Mouse (Mus musculus) small intestine, adult 2 months (tissue): Measurements from ENCODE around the gene Nadsyn1. TPM values are rescaled to one million over a fixed set of nuclear protein-coding genes. Genes with fewer than 3 reads are reported as not detected.
A peak's percentile ranks its signal among the peaks of the same experiment; 100 is the strongest.

Source experiments
- H3K27ac ChIP-seq: fragments of 200-500 bp; 2 replicates; pipeline ENCODE4 v1.5.1; 2012; ENCODE audit warnings: low read depth, low read length, control low read depth, inconsistent platforms; ENCODE audit not compliant: insufficient read depth
- H3K27me3 ChIP-seq: fragments of 200-500 bp; 2 replicates; pipeline ENCODE4 v1.6.1; 2012; ENCODE audit warnings: mild to moderate bottlenecking, moderate library complexity, low read length, inconsistent platforms; ENCODE audit not compliant: control insufficient read depth, insufficient read depth
- H3K36me3 ChIP-seq: fragments of 200-500 bp; 2 replicates; pipeline ENCODE4 v1.6.1; 2012; ENCODE audit warnings: mild to moderate bottlenecking, low read length, control low read depth, inconsistent platforms; ENCODE audit not compliant: control insufficient read depth, insufficient read depth
- H3K4me1 ChIP-seq: fragments of 200-500 bp; 2 replicates; pipeline ENCODE4 v1.6.1; 2012; ENCODE audit warnings: low read length, inconsistent platforms, mixed read lengths; ENCODE audit not compliant: control insufficient read depth, insufficient read depth, insufficient read length
- H3K4me3 ChIP-seq: fragments of 200-500 bp; 2 replicates; pipeline ENCODE4 v1.5.1; 2012; ENCODE audit warnings: low read depth, mild to moderate bottlenecking, control low read depth, inconsistent platforms, low read length, moderate library complexity
- CTCF ChIP-seq: fragments of 200-500 bp; IDR thresholded peaks from 2 replicates; pipeline ENCODE4 v1.5.1; 2012; ENCODE audit warnings: low read depth, mild to moderate bottlenecking, control low read depth, inconsistent platforms, low read length, moderate library complexity, mixed read lengths; ENCODE audit not compliant: insufficient replicate concordance, insufficient read length; ENCODE audit errors: extremely low read depth
- POLR2A ChIP-seq: fragments of 200-500 bp; IDR thresholded peaks from 2 replicates; pipeline ENCODE4 v1.6.1; 2012; ENCODE audit warnings: low read depth, mild to moderate bottlenecking, control low read depth, inconsistent platforms, low read length, moderate library complexity
- WGBS: fragments of 180-500 bp; shearing (Covaris S2); methylation state at CpG from one replicate; pipeline ENCODE4 v1.1.7; 2018; 5-methylcytosine and 5-hydroxymethylcytosine counted together
- polyA plus RNA-seq: library from polyadenylated mRNA; depleted of rRNA; stranded (reverse); fragments of >200 nt; gene quantifications from 2 replicates; pipeline ENCODE4 v1.2.3, GENCODE M21; 2012

The Nadsyn1 gene
- polyA plus RNA-seq, 1 experiment, result 55.4 TPM

GRCm38 (mm10) chr7:143783996-143784829, 38.4 kb downstream of the Nadsyn1 start, which contains the start of gene Mrgpre:
Mrgpre (minus strand) TSS chr7:143784500.
- WGBS, result 3% methylated on average over 21 of the region's 21 CpGs
- peaks cover 21% of the 10 kb centered on the region for H3K4me1 ChIP-seq
- peak within 1 kb of the TSS; percentile 66 for H3K4me3 ChIP-seq
- no peaks in the 10 kb centered on the region for H3K27me3 ChIP-seq
- TF ChIP-seq POLR2A, result peak; percentile 25; the same call in 1 of the 2 replicates
- TF ChIP-seq CTCF, result no peak
- peak within 1 kb of the TSS; percentile 29 for H3K27ac ChIP-seq
- H3K36me3 ChIP-seq, result no peaks in the 10 kb centered on the region

- peak overlapping the region; percentile 66 for H3K4me3 ChIP-seq
- H3K27ac ChIP-seq, result peak overlapping the region; percentile 6; the same call in 1 of the 2 replicates
- no peaks in the 10 kb centered on the region for H3K36me3 ChIP-seq
- H3K4me1 ChIP-seq, result peaks cover 23% of the 10 kb centered on the region
- no peak for TF ChIP-seq CTCF
- no peak for TF ChIP-seq POLR2A
- H3K27me3 ChIP-seq, result no peaks in the 10 kb centered on the region
- 12% methylated on average over 6 of the region's 6 CpGs for WGBS
Observed at GRCm38 (mm10) chr7:143783378-143783995, 39.2 kb downstream of the Nadsyn1 start.

GRCm38 (mm10) chr7:143777375-143777774, 45.3 kb downstream of the Nadsyn1 start:
- TF ChIP-seq CTCF (no peak), POLR2A (no peak)

GRCm38 (mm10) chr7:143776137-143776536, 46.5 kb downstream of the Nadsyn1 start:
- TF ChIP-seq CTCF, result no peak
- TF ChIP-seq POLR2A, result no peak
- Histone ChIP-seq H3K4me1 (peaks cover 11% of the 10 kb centered on the region; the same call in 1 of the 2 replicates), H3K27ac (no peak overlapping the region), H3K4me3 (no peak overlapping the region), H3K36me3 (no peaks in the 10 kb centered on the region), H3K27me3 (no peaks in the 10 kb centered on the region)
- WGBS, result 26% methylated on average over 3 of the region's 3 CpGs

More at GRCm38 (mm10) chr7:143777375-143777774, 45.3 kb downstream of the Nadsyn1 start:
- peaks cover 11% of the 10 kb centered on the region; the same call in 1 of the 2 replicates for H3K4me1 ChIP-seq
- H3K4me3 ChIP-seq, result no peak overlapping the region
- no peak overlapping the region for H3K27ac ChIP-seq
- 21% methylated on average over 2 of the region's 2 CpGs for WGBS
- H3K36me3 ChIP-seq, result no peaks in the 10 kb centered on the region
- no peaks in the 10 kb centered on the region for H3K27me3 ChIP-seq

GRCm38 (mm10) chr7:143769461-143769860, 53.2 kb downstream of the Nadsyn1 start:
- 47% methylated on average over 1 of the region's 1 CpGs for WGBS
- no peak for TF ChIP-seq CTCF
- TF ChIP-seq POLR2A, result no peak

GRCm38 (mm10) chr7:143768267-143768666, 54.4 kb downstream of the Nadsyn1 start:
- Histone ChIP-seq H3K27me3 (no peaks in the 10 kb centered on the region), H3K4me3 (no peak overlapping the region), H3K4me1 (peaks cover 11% of the 10 kb centered on the region; the same call in 1 of the 2 replicates), H3K36me3 (no peaks in the 10 kb centered on the region), H3K27ac (no peak overlapping the region)
- 27% methylated on average over 6 of the region's 6 CpGs for WGBS
- TF ChIP-seq CTCF, result no peak
- no peak for TF ChIP-seq POLR2A

More at GRCm38 (mm10) chr7:143769461-143769860, 53.2 kb downstream of the Nadsyn1 start:
- Histone ChIP-seq H3K4me3 (no peak overlapping the region), H3K4me1 (peaks cover 11% of the 10 kb centered on the region; the same call in 1 of the 2 replicates), H3K36me3 (no peaks in the 10 kb centered on the region), H3K27me3 (no peaks in the 10 kb centered on the region), H3K27ac (no peak overlapping the region)

- WGBS, result 58% methylated on average over 6 of the region's 6 CpGs
- Histone ChIP-seq H3K4me1 (peaks cover 11% of the 10 kb centered on the region; the same call in 1 of the 2 replicates), H3K27ac (no peak within 1 kb of the TSS), H3K36me3 (no peaks in the 10 kb centered on the region), H3K4me3 (no peak within 1 kb of the TSS), H3K27me3 (no peaks in the 10 kb centered on the region)
- TF ChIP-seq CTCF (no peak), POLR2A (no peak)
Observed at GRCm38 (mm10) chr7:143766893-143767292, 55.8 kb downstream of the Nadsyn1 start, which contains the start of gene Mrgprg. Mrgprg (minus strand) TSS chr7:143766993.
